Mouse (Mus musculus): ENCODE results near the gene Lsm10. TPM values are rescaled to one million over a fixed set of nuclear protein-coding genes. Genes with fewer than 3 reads are reported as not detected.

Lsm10 gene
- 3.6 TPM for polyA plus RNA-seq (2014; fragmentation: Illumina TruSeq; extraction: RNeasy Lipid Tissue Mini Kit (QIAGEN cat#74804))

DNA sequence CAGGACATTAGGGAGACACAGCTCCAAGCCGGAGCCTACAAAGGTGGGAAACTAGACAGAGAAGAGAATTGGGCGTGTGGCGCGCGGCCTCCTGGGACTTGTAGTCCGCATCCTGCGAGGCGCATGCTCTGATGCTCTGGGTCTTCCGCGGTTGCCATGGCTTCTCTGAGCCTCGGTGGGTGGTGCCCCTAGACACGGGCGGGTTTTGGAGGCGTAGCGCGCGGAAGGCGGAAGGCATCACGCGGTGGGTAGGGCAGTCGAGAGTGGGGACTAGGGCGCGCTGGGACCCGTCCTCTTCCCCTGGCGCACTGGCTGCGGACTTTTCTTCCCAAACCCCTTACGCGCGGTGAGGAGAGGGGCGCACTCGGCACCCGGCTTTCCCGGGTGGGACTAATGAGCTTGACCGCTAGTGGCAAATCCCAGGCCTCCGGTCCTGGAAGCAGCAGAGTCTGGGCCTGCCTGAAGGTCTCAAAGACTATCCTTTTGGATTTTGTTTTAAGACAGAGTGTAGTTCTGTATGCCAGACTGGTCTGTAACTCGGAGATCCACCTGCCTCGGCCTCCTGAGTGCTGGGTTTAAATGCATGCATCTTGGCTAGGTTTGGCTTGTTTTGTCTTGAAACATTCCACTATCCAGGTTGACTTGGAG is at the start of gene Lsm10:
TSS of gene Lsm10 (plus strand) at position 160 of the 648 bp plus-strand sequence.

DNA sequence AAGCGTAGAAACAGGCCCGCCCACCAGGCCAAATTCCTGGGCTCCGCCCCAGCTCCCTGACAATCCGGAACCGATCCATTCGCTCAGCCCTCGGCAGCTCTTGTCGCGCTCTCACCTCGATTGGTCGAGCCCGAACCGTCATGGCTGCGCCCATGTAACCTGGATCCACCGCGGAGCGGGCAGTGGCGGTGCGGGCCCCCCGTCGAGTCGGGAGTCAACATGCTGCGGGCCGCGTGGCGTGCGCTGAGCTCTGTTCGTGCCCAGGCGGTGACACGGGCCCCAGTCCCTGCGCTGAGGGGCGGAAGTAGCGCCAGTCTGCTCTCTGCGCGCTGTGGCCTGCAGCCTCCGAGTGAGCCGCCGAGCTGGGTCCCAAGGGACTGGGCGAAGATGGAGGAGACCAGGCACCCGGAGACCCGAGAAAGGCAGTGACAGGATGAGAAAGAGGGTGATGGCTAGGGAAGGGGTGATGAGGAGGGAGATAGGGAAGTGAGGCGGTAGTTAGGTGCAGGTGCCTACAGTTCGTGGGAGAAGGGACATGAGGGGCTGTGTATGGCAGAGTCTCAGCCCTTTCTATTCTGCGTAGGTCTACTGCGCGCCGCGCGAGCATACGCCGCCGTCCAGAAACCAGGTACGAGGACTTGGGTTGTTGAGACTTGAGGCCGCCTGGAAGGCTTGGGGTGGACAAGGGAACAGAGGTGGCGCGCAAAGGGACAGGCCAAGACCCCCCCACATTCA is 49.4 kb upstream of the Lsm10 start, which contains the start of gene Mrps15:
TSS of gene Mrps15 (plus strand) at position 75 of the 735 bp plus-strand sequence.

DNA sequence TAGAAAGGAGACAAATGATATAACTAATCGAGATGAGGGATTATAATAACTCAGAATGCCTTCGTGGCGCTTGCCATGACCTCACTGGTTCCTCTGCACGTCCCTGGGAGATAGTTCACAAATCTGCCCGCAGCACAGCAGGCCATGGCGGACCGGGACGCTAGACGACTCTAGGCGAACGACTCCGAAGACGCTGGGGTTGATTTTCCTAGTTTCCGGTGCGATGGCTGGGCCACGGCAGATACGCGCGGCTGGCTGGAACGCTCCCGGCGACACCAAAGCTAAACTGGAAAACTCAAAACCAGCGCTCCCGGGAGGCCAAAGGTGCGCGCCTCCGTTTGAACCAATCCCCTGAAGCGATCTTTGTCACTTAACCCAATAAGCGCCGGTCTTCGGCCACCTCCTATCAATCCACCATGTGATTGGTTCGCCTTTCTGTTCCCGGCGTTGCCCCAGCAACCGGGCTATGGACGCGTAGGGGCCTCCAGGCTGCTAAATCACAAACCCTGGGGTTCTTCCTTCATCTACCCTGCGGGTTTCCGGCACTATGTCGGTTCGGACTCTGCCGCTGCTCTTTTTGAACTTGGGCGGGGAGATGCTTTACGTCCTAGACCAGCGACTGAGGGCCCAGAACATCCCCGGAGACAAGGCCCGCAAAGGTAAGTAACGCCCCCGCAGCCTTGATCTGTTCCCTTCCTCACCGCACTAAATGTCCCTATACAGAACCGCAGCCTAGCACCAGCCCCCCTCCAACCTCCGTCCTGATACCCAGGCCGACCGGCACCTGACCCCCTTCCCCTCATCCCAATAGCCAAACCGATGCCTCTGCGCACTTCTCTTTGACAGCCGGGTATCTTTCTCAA is 38.1 kb upstream of the Lsm10 start, which contains the start of gene Oscp1:
TSS of gene Oscp1 (plus strand) at position 432 of the 863 bp plus-strand sequence.

DNA sequence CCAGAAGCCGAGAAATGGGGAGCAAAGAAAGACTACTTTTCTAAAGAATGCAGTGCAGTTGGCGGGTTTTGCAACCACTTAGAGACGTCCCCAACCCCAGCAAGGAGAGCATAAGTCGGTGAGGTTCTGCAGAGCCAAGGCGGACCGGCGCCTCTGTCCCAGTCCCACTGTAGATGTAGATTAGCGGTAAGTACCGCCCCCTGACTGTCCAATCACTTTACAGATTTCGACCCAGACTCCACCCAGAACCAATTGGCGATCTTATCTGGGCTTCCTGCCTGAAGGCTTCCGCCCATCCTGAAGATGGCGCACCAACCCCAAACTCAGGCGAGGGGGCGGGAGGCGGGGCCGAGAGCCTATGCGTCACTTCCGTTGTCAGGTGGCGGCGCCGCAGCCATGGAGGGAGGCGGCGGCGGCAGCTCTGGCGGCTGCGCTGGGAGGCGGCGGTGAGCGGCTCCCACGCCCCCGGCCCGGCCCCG is 7.2 kb downstream of the Lsm10 start, which contains the start of gene Stk40:
TSS of gene Stk40 (plus strand) at position 368 of the 479 bp plus-strand sequence.

DNA sequence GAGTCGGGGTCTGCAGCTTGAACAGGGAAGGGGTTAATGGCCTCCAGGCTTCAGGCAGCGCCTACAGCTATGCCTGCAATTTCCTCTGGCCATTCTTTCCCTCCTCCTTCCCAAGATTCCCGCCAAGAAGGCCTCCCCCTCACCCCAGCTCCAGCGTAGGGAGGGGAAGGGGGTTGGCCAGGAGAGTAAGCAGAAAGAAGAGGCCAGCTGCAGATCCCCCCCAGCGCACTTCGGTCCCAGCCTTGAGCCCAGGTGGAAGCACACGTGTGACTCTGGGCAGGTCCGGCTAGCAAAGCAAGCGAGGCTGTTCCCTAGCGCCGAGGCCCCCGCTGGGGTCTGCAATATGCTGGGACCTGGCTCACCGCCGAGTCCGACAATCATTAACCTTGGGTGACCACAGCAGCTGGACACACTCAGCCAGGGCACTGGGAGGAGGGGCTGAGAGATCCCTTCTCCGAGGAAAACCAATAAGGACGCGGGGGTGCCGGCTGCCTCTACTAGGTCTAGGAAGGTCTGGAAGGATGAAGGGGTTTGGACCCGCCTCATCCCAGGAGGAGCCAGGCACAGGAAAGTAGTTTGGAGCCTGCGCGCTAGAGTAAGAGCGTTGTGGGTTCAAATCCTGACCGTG is 51.2 kb downstream of the Lsm10 start, which contains the start of gene Eva1b:
TSS of gene Eva1b (plus strand) at position 212 of the 628 bp plus-strand sequence.

Other genes starting within 250 kb of the Lsm10 start
- gene Csf3r, start 72.1 kb upstream of the Lsm10 start, polyA plus RNA-seq (2014; fragmentation: Illumina TruSeq; extraction: RNeasy Lipid Tissue Mini Kit (QIAGEN cat#74804)): 0.17 TPM
- gene Mrps15, start 49.7 kb upstream of the Lsm10 start, polyA plus RNA-seq (2014; fragmentation: Illumina TruSeq; extraction: RNeasy Lipid Tissue Mini Kit (QIAGEN cat#74804)): 91.4 TPM
- 1.4 TPM for gene Oscp1, start 38.1 kb upstream of the Lsm10 start, polyA plus RNA-seq (2014; fragmentation: Illumina TruSeq; extraction: RNeasy Lipid Tissue Mini Kit (QIAGEN cat#74804))
- 2.7 TPM for gene Stk40, start 7.3 kb downstream of the Lsm10 start, polyA plus RNA-seq (2014; fragmentation: Illumina TruSeq; extraction: RNeasy Lipid Tissue Mini Kit (QIAGEN cat#74804))
- not detected for gene Eva1b, start 51.1 kb downstream of the Lsm10 start, polyA plus RNA-seq (2014; fragmentation: Illumina TruSeq; extraction: RNeasy Lipid Tissue Mini Kit (QIAGEN cat#74804))
- 0.40 TPM for gene Sh3d21, start 66.9 kb downstream of the Lsm10 start, polyA plus RNA-seq (2014; fragmentation: Illumina TruSeq; extraction: RNeasy Lipid Tissue Mini Kit (QIAGEN cat#74804))
- 292 TPM for gene Thrap3, start 106.1 kb downstream of the Lsm10 start, polyA plus RNA-seq (2014; fragmentation: Illumina TruSeq; extraction: RNeasy Lipid Tissue Mini Kit (QIAGEN cat#74804))
- 1.6 TPM for gene Map7d1, start 159.7 kb downstream of the Lsm10 start, polyA plus RNA-seq (2014; fragmentation: Illumina TruSeq; extraction: RNeasy Lipid Tissue Mini Kit (QIAGEN cat#74804))
- 27.5 TPM for gene Trappc3, start 165.7 kb downstream of the Lsm10 start, polyA plus RNA-seq (2014; fragmentation: Illumina TruSeq; extraction: RNeasy Lipid Tissue Mini Kit (QIAGEN cat#74804))
- gene Col8a2, start 190.2 kb downstream of the Lsm10 start, polyA plus RNA-seq (2014; fragmentation: Illumina TruSeq; extraction: RNeasy Lipid Tissue Mini Kit (QIAGEN cat#74804)): 2.4 TPM
- not detected for gene Adprhl2, start 225.1 kb downstream of the Lsm10 start, polyA plus RNA-seq (2014; fragmentation: Illumina TruSeq; extraction: RNeasy Lipid Tissue Mini Kit (QIAGEN cat#74804))
- gene Tekt2, start 229.1 kb downstream of the Lsm10 start, polyA plus RNA-seq (2014; fragmentation: Illumina TruSeq; extraction: RNeasy Lipid Tissue Mini Kit (QIAGEN cat#74804)): not detected